In genomic region chr16:44703458-44703857, GRCm38 (mm10) we compare ENCODE assay signal across 15 mouse cellular contexts. TPM values are rescaled to one million over a fixed set of nuclear protein-coding genes. Genes with fewer than 3 reads are reported as not detected.
DNase-seq lines count a peak whose midpoint lies in the region; ATAC-seq and TF ChIP-seq lines count a peak whose summit lies in the region.
"Had no signal": no experiment of that assay in that cellular context is flagged by ENCODE, and none has a peak within 500 bp of the region (broad histone marks: within the 10 kb centered on the region; RNA-seq: fewer than 3 reads in every experiment).

No protein-coding gene starts in this region.

- peak; percentile 34 for DNase-seq in forebrain, embryonic 14.5 days (ENCODE audit: low spot score)
- peak; percentile 42 for DNase-seq in lung, embryonic 14.5 days
- no peak for DNase-seq in lung, postnatal 14 days
- no peak for DNase-seq in left cerebral cortex, adult 11 months (ENCODE audit: low spot score)
- no peak for DNase-seq in liver
- DNase-seq: cerebellum, adult 9-10 months; gastrocnemius, adult 2 months; heart, postnatal 10 days; kidney, adult 9 months; spleen, adult 18-20 months; thymus, adult 18-20 months had no signal

- ATAC-seq in forebrain, embryonic 14.5 days = peak; percentile 26; the same call in 1 of the 2 replicates
- no peak for ATAC-seq in forebrain, embryonic 16.5 days
- ATAC-seq in lung, embryonic 14.5 days (ENCODE audit: insufficient read depth) = peak; percentile 52
- ATAC-seq in embryonic facial prominence, embryonic 15.5 days (ENCODE audit: insufficient number of reproducible peaks, low FRiP score, low TSS enrichment, low read depth) = peak; percentile 79; the same call in 1 of the 2 replicates
- ATAC-seq in stomach, embryonic 14.5 days (ENCODE audit: insufficient number of reproducible peaks, insufficient read depth, low FRiP score, low read depth) = peak; percentile 53; the same call in 1 of the 2 replicates

- peak overlapping the region; percentile 39; the same call in 1 of the 2 replicates for H3K27ac ChIP-seq in forebrain, embryonic 14.5 days (ENCODE audit: low read depth, low read length)
- no peak overlapping the region for H3K27ac ChIP-seq in forebrain, embryonic 16.5 days (ENCODE audit: low read length)
- H3K27ac ChIP-seq in lung, embryonic 14.5 days (ENCODE audit: low read depth) = peak overlapping the region; percentile 70; the same call in 1 of the 2 replicates
- H3K27ac ChIP-seq in embryonic facial prominence, embryonic 15.5 days (replicated peaks) = peak overlapping the region; percentile 90
- peak overlapping the region; percentile 57; the same call in 1 of the 2 replicates for H3K27ac ChIP-seq in stomach, embryonic 14.5 days (ENCODE audit: low read length)
- H3K27ac ChIP-seq: gastrocnemius, adult 2 months had no signal

- WGBS in forebrain, embryonic 14.5 days = 47% methylated on average over 4 of the region's 4 CpGs
- 52% methylated on average over 4 of the region's 4 CpGs for WGBS in forebrain, embryonic 16.5 days
- 22% methylated on average over 4 of the region's 4 CpGs for WGBS in lung, embryonic 14.5 days
- WGBS in embryonic facial prominence, embryonic 15.5 days = 17% methylated on average over 4 of the region's 4 CpGs
- WGBS in stomach, embryonic 14.5 days = 18% methylated on average over 4 of the region's 4 CpGs

- H3K36me3 ChIP-seq in forebrain, embryonic 14.5 days (ENCODE audit: control insufficient read depth, insufficient read depth, low read length) = no peaks in the 10 kb centered on the region
- no peaks in the 10 kb centered on the region for H3K36me3 ChIP-seq in forebrain, embryonic 16.5 days (ENCODE audit: control insufficient read depth, insufficient read depth)
- no peaks in the 10 kb centered on the region for H3K36me3 ChIP-seq in lung, embryonic 14.5 days (ENCODE audit: insufficient read depth)
- H3K36me3 ChIP-seq in embryonic facial prominence, embryonic 15.5 days = no peaks in the 10 kb centered on the region
- H3K36me3 ChIP-seq in stomach, embryonic 14.5 days (ENCODE audit: control insufficient read depth, insufficient read depth, low read length) = no peaks in the 10 kb centered on the region

- H3K9me3 ChIP-seq in forebrain, embryonic 14.5 days (replicated peaks; ENCODE audit: control insufficient read depth, low read length) = no peaks in the 10 kb centered on the region
- no peaks in the 10 kb centered on the region for H3K9me3 ChIP-seq in forebrain, embryonic 16.5 days (ENCODE audit: control insufficient read depth, low read length)
- no peaks in the 10 kb centered on the region for H3K9me3 ChIP-seq in lung, embryonic 14.5 days (ENCODE audit: low read depth, low read length)
- no peaks in the 10 kb centered on the region for H3K9me3 ChIP-seq in embryonic facial prominence, embryonic 15.5 days (replicated peaks)
- H3K9me3 ChIP-seq in stomach, embryonic 14.5 days (ENCODE audit: control insufficient read depth, low read depth, low read length) = no peaks in the 10 kb centered on the region

- H3K27me3 ChIP-seq in forebrain, embryonic 14.5 days (replicated peaks; ENCODE audit: control insufficient read depth, insufficient read depth, low read length) = no peaks in the 10 kb centered on the region
- H3K27me3 ChIP-seq in forebrain, embryonic 16.5 days (replicated peaks; ENCODE audit: control insufficient read depth, insufficient read depth, low read length) = no peaks in the 10 kb centered on the region
- no peaks in the 10 kb centered on the region for H3K27me3 ChIP-seq in lung, embryonic 14.5 days (ENCODE audit: insufficient read depth, low read length)
- no peaks in the 10 kb centered on the region for H3K27me3 ChIP-seq in embryonic facial prominence, embryonic 15.5 days
- no peaks in the 10 kb centered on the region for H3K27me3 ChIP-seq in stomach, embryonic 14.5 days (ENCODE audit: control insufficient read depth, insufficient read depth, low read length)

- no peak for TF ChIP-seq CTCF in lung, embryonic 14.5 days (IDR thresholded peaks at IDR 0.05; ENCODE audit: low read depth)

- H3K4me3 ChIP-seq in forebrain, embryonic 14.5 days (ENCODE audit: low read depth, low read length) = no peak overlapping the region
- no peak overlapping the region for H3K4me3 ChIP-seq in forebrain, embryonic 16.5 days (replicated peaks; ENCODE audit: low read length)
- H3K4me3 ChIP-seq in lung, embryonic 14.5 days (ENCODE audit: low read depth, low read length) = no peak overlapping the region
- no peak overlapping the region for H3K4me3 ChIP-seq in embryonic facial prominence, embryonic 15.5 days (replicated peaks)
- H3K4me3 ChIP-seq in stomach, embryonic 14.5 days (ENCODE audit: low read depth, low read length) = no peak overlapping the region
- H3K4me3 ChIP-seq: gastrocnemius, adult 2 months had no signal

- H3K9ac ChIP-seq in forebrain, embryonic 14.5 days (ENCODE audit: low read length) = 0 out of 2 replicates have a peak overlapping the region, but pooled peaks have one; percentile 21
- no peak overlapping the region for H3K9ac ChIP-seq in forebrain, embryonic 16.5 days (replicated peaks; ENCODE audit: low read depth, low read length)
- peak overlapping the region; percentile 5; the same call in 1 of the 2 replicates for H3K9ac ChIP-seq in lung, embryonic 14.5 days
- H3K9ac ChIP-seq in embryonic facial prominence, embryonic 15.5 days = no peak overlapping the region
- no peak overlapping the region for H3K9ac ChIP-seq in stomach, embryonic 14.5 days (replicated peaks; ENCODE audit: low read depth, low read length)

- no peak overlapping the region for H3K4me2 ChIP-seq in forebrain, embryonic 14.5 days (ENCODE audit: low read length)
- H3K4me2 ChIP-seq in forebrain, embryonic 16.5 days (ENCODE audit: low read length) = no peak overlapping the region
- no peak overlapping the region for H3K4me2 ChIP-seq in lung, embryonic 14.5 days
- no peak overlapping the region for H3K4me2 ChIP-seq in embryonic facial prominence, embryonic 15.5 days (replicated peaks)
- no peak overlapping the region for H3K4me2 ChIP-seq in stomach, embryonic 14.5 days (replicated peaks; ENCODE audit: low read depth, low read length)
- H3K4me2 ChIP-seq: liver, embryonic 11.5 days had no signal

- no peaks in the 10 kb centered on the region; the same call in 1 of the 2 replicates for H3K4me1 ChIP-seq in forebrain, embryonic 14.5 days (ENCODE audit: control insufficient read depth, insufficient read depth, low read length)
- H3K4me1 ChIP-seq in forebrain, embryonic 16.5 days (replicated peaks; ENCODE audit: control insufficient read depth, insufficient read depth, low read length) = 0 out of 2 replicates have a peak, but pooled peaks cover 3% of the 10 kb centered on the region
- no peaks in the 10 kb centered on the region for H3K4me1 ChIP-seq in lung, embryonic 14.5 days (ENCODE audit: insufficient read depth)
- peaks cover 21% of the 10 kb centered on the region for H3K4me1 ChIP-seq in embryonic facial prominence, embryonic 15.5 days
- peaks cover 14% of the 10 kb centered on the region for H3K4me1 ChIP-seq in stomach, embryonic 14.5 days (ENCODE audit: control insufficient read depth, insufficient read depth, low read length)

RNA-seq across cellular contexts. Expression of gene Nepro, which starts 20.6 kb away (rescaled TPM):
- polyA plus RNA-seq in forebrain, embryonic 14.5 days (2014; fragmentation: Nextera tagmentation; extraction: Ambion mirVana) = 3.8 and 4.5 TPM in 2 replicates
- 4.9 and 5.6 TPM in 2 replicates for polyA plus RNA-seq in forebrain, embryonic 16.5 days (2015; fragmentation: Nextera tagmentation; extraction: Ambion mirVana)
- polyA plus RNA-seq in lung, embryonic 14.5 days (2014; fragmentation: Nextera tagmentation; extraction: Ambion mirVana) = 14.4 and 14.6 TPM in 2 replicates
- polyA plus RNA-seq in embryonic facial prominence, embryonic 15.5 days (2015; fragmentation: Nextera tagmentation; extraction: Ambion mirVana) = 7.3 and 7.9 TPM in 2 replicates
- polyA plus RNA-seq in stomach, embryonic 14.5 days (2014; fragmentation: Nextera tagmentation; extraction: Ambion mirVana) = 9.3 and 10.0 TPM in 2 replicates

RNA-seq across cellular contexts. Expression of gene Gtpbp8, which starts 42.7 kb away (rescaled TPM):
- 38.0 and 45.5 TPM in 2 replicates for polyA plus RNA-seq in forebrain, embryonic 14.5 days (2014; fragmentation: Nextera tagmentation; extraction: Ambion mirVana)
- polyA plus RNA-seq in forebrain, embryonic 16.5 days (2015; fragmentation: Nextera tagmentation; extraction: Ambion mirVana) = 35.9 and 38.5 TPM in 2 replicates
- polyA plus RNA-seq in lung, embryonic 14.5 days (2014; fragmentation: Nextera tagmentation; extraction: Ambion mirVana) = 30.1 and 31.8 TPM in 2 replicates
- 21.0 and 24.7 TPM in 2 replicates for polyA plus RNA-seq in embryonic facial prominence, embryonic 15.5 days (2015; fragmentation: Nextera tagmentation; extraction: Ambion mirVana)
- 27.9 and 29.4 TPM in 2 replicates for polyA plus RNA-seq in stomach, embryonic 14.5 days (2014; fragmentation: Nextera tagmentation; extraction: Ambion mirVana)

Comparison
In these comparisons a context has a peak if more than half of its experiments do, and no peak if none do; other contexts are left out.
1. DNase-seq: peak in forebrain, embryonic 14.5 days (single experiment) and lung, embryonic 14.5 days (single experiment); none in lung, postnatal 14 days (single experiment), left cerebral cortex, adult 11 months (single experiment) and liver (single experiment).
2. H3K9ac ChIP-seq: peak in forebrain, embryonic 14.5 days (single experiment) and lung, embryonic 14.5 days (single experiment); none in forebrain, embryonic 16.5 days (single experiment), embryonic facial prominence, embryonic 15.5 days (single experiment) and stomach, embryonic 14.5 days (single experiment).